ENCODE assay signal across 9 mouse cellular contexts in the genomic region with DNA sequence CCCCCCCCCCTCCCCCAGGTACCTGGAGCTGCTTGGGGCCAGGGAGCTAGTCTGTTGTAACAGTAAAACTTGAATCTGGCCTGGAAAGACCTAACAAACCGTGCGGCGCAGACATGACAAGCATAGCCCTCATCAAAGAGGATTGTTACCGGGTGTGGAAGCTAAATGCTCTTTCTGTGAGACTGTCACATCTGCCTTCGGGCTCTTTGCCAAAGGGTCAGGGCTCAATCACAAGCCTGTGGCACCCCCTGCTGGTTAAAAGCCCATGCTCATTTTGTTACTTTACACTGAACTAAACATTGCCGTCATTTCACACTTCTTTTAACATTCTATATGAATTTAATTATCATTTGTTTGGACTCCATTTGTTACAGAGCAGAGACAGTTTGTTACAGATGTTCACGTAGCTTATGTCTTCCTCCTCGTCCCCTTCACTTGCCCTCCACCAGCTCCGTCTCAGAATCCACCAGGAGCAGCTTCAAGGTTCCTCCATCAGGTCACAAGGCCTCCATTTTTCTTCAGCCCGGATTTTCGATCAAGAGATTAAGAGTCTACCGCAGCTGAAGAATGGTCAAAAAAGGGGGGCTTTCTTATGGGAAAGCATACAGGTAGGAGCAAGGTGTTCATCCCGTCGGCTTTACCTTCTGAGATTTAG.
A peak's percentile ranks its signal among the peaks of the same experiment; 100 is the strongest.
DNase-seq lines count a peak whose midpoint lies in the region; ATAC-seq and TF ChIP-seq lines count a peak whose summit lies in the region.
"Had no signal": no experiment of that assay in that cellular context is flagged by ENCODE, and none has a peak within 500 bp of the region (broad histone marks: within the 10 kb centered on the region; RNA-seq: fewer than 3 reads in every experiment).

No protein-coding gene starts in this region.

- H3K27me3 ChIP-seq in ES-Bruce4 (ENCODE audit: control insufficient read depth, insufficient read depth, low read length, poor library complexity, severe bottlenecking), result no peaks in the 10 kb centered on the region
- H3K27me3 ChIP-seq in forebrain, embryonic 10.5 days (ENCODE audit: poor library complexity, severe bottlenecking), result peaks cover 22% of the 10 kb centered on the region; the same call in 1 of the 2 replicates
- peaks cover 8% of the 10 kb centered on the region; the same call in 1 of the 2 replicates for H3K27me3 ChIP-seq in liver, postnatal 0 days (ENCODE audit: insufficient read depth, low read length)

- intact Hi-C loops in heart, postnatal 36 days (cut with DNase I), result loop anchor here (1.0 to 10.0 kb wide), 2 partner anchors 578 to 860 kb away; no protein-coding TSS in a partner anchor

- no peak overlapping the region for H3K27ac ChIP-seq in ES-Bruce4 (ENCODE audit: insufficient read depth, low read length)
- peak overlapping the region; percentile 88 for H3K27ac ChIP-seq in forebrain, embryonic 10.5 days
- no peak overlapping the region for H3K27ac ChIP-seq in liver, postnatal 0 days (ENCODE audit: low read depth)

- no peak overlapping the region for H3K9ac ChIP-seq in ES-Bruce4 (ENCODE audit: low read depth, poor library complexity, severe bottlenecking)
- H3K9ac ChIP-seq in liver, postnatal 0 days (replicated peaks), result no peak overlapping the region

- peak; percentile 96 for DNase-seq in brain, embryonic 14.5 days (ENCODE audit: low read depth)
- peak; percentile 85 for DNase-seq in forebrain, embryonic 10.5 days (ENCODE audit: extremely low spot score, low spot score)
- peak; percentile 43 to 59 for DNase-seq in heart, postnatal 36 days
- peak; percentile 88 for DNase-seq in layer of hippocampus, adult 11-12 months (ENCODE audit: low spot score)
- peak; percentile 70 for DNase-seq in liver, postnatal 0 days
- peak; percentile 7 for DNase-seq in ovary, adult 18-20 months (ENCODE audit: low spot score)
- peak; percentile 13 for DNase-seq in urinary bladder, postnatal 10 days (ENCODE audit: low spot score)

- no peak overlapping the region for H3K4me2 ChIP-seq in liver, postnatal 0 days (ENCODE audit: low read depth, low read length)

- H3K36me3 ChIP-seq in ES-Bruce4 (ENCODE audit: control insufficient read depth, insufficient read depth, low read length, poor library complexity, severe bottlenecking), result no peaks in the 10 kb centered on the region
- no peaks in the 10 kb centered on the region for H3K36me3 ChIP-seq in forebrain, embryonic 10.5 days (replicated peaks)
- no peaks in the 10 kb centered on the region for H3K36me3 ChIP-seq in liver, postnatal 0 days (replicated peaks; ENCODE audit: insufficient read depth, low read length)

- 9% methylated on average over 14 of the region's 14 CpGs for WGBS in forebrain, embryonic 10.5 days
- WGBS in liver, postnatal 0 days (ENCODE audit: insufficient replicate concordance), result 11% methylated on average over 14 of the region's 14 CpGs

- no peak for TF ChIP-seq POLR2A in ES-Bruce4 (IDR thresholded peaks at IDR 0.05; ENCODE audit: insufficient read depth, low read length)
- no peak for TF ChIP-seq POLR2A in brain, embryonic 14.5 days (IDR thresholded peaks at IDR 0.05; ENCODE audit: borderline replicate concordance, extremely low read depth, insufficient read depth, insufficient read length, poor library complexity, severe bottlenecking)

- peak; percentile 59 for TF ChIP-seq CTCF in ES-Bruce4 (IDR thresholded peaks at IDR 0.05; ENCODE audit: low read depth, low read length)
- TF ChIP-seq CTCF in brain, embryonic 14.5 days (IDR thresholded peaks at IDR 0.05; ENCODE audit: borderline replicate concordance, extremely low read depth, insufficient read depth, insufficient read length), result peak; percentile 90
- peak; percentile 67 for TF ChIP-seq CTCF in liver, postnatal 0 days (IDR thresholded peaks at IDR 0.05; ENCODE audit: low read depth)

- no peak for TF ChIP-seq EP300 in ES-Bruce4 (IDR thresholded peaks at IDR 0.05; ENCODE audit: insufficient read depth, low read depth, low read length)
- TF ChIP-seq EP300 in liver, postnatal 0 days (IDR thresholded peaks at IDR 0.05; ENCODE audit: low read depth), result no peak

- no peaks in the 10 kb centered on the region for H3K9me3 ChIP-seq in ES-Bruce4 (replicated peaks; ENCODE audit: control insufficient read depth, insufficient read depth, low read length, poor library complexity, severe bottlenecking)
- no peaks in the 10 kb centered on the region for H3K9me3 ChIP-seq in forebrain, embryonic 10.5 days
- no peaks in the 10 kb centered on the region for H3K9me3 ChIP-seq in liver, postnatal 0 days (ENCODE audit: low read length)

- no peak for ATAC-seq in liver, postnatal 0 days

- no peak overlapping the region for H3K4me3 ChIP-seq in ES-Bruce4 (ENCODE audit: low read depth, low read length)
- peak overlapping the region; percentile 54 for H3K4me3 ChIP-seq in forebrain, embryonic 10.5 days
- H3K4me3 ChIP-seq in liver, postnatal 0 days (ENCODE audit: low read depth, low read length), result no peak overlapping the region
- H3K4me3 ChIP-seq: erythroblast, embryonic 14.5 days had no signal

- H3K4me1 ChIP-seq in ES-Bruce4 (ENCODE audit: control insufficient read depth, insufficient read depth, low read length), result no peaks in the 10 kb centered on the region
- H3K4me1 ChIP-seq in forebrain, embryonic 10.5 days, result peaks cover 63% of the 10 kb centered on the region
- no peaks in the 10 kb centered on the region for H3K4me1 ChIP-seq in liver, postnatal 0 days (ENCODE audit: insufficient read depth)

Comparison
In these comparisons a context has a peak if more than half of its experiments do, and no peak if none do; other contexts are left out.
1. DNase-seq: peak in every context shown above with its lines; median percentile 96 in brain, embryonic 14.5 days; 88 in layer of hippocampus, adult 11-12 months; 85 in forebrain, embryonic 10.5 days; 70 in liver, postnatal 0 days; 51 in heart, postnatal 36 days; 13 in urinary bladder, postnatal 10 days; 7 in ovary, adult 18-20 months.